Mouse (Mus musculus) stomach, postnatal 0 days (tissue): ENCODE results near the gene Gpr155. TPM values are rescaled to one million over a fixed set of nuclear protein-coding genes. Genes with fewer than 3 reads are reported as not detected.
A peak's percentile ranks its signal among the peaks of the same experiment; 100 is the strongest.

Experiments used
- ATAC-seq: fragments of 200-750 bp; cut with Nextera tagmentation; 2 replicates; pipeline ENCODE4 v1.8.0; 2017; ENCODE audit not compliant: low FRiP score, low TSS enrichment
- DNase-seq: peaks from one replicate; pipeline ENCODE4 v3.0.0-alpha.2; 2016; ENCODE audit warnings: low spot score
- H3K27ac ChIP-seq: fragments of 300-500 bp; sonication (generic); replicated peaks from 2 replicates; pipeline ENCODE4 v1.5.1; 2014; ENCODE audit warnings: mild to moderate bottlenecking, control low read depth
- H3K27me3 ChIP-seq: fragments of 300-500 bp; sonication (generic); 2 replicates; pipeline ENCODE4 v1.6.1; 2014; ENCODE audit warnings: low read length; ENCODE audit not compliant: control insufficient read depth, insufficient read depth
- H3K36me3 ChIP-seq: fragments of 300-500 bp; sonication (generic); 2 replicates; pipeline ENCODE4 v1.6.1; 2014; ENCODE audit warnings: low read length, mixed read lengths; ENCODE audit not compliant: control insufficient read depth, insufficient read depth
- H3K4me1 ChIP-seq: fragments of 300-500 bp; sonication (generic); replicated peaks from 2 replicates; pipeline ENCODE4 v1.6.1; 2014; ENCODE audit warnings: antibody characterized with exemption; ENCODE audit not compliant: control insufficient read depth, insufficient read depth
- H3K4me2 ChIP-seq: fragments of 300-500 bp; sonication (generic); replicated peaks from 2 replicates; pipeline ENCODE4 v1.6.1; 2014; ENCODE audit warnings: low read depth, mild to moderate bottlenecking, control low read depth, moderate library complexity
- H3K4me3 ChIP-seq: fragments of 300-500 bp; sonication (generic); 2 replicates; pipeline ENCODE4 v1.5.1; 2014; ENCODE audit warnings: low read depth, low read length, control low read depth
- H3K9ac ChIP-seq: fragments of 300-500 bp; sonication (generic); 2 replicates; pipeline ENCODE4 v1.6.1; 2014; ENCODE audit warnings: mild to moderate bottlenecking, low read length, control low read depth, mixed read lengths
- H3K9me3 ChIP-seq: fragments of 300-500 bp; sonication (generic); 2 replicates; pipeline ENCODE4 v1.6.1; 2016; ENCODE audit warnings: low read length; ENCODE audit not compliant: control insufficient read depth
- CTCF ChIP-seq: IDR thresholded peaks from 2 replicates; pipeline ENCODE4 v1.5.1; 2016; ENCODE audit warnings: antibody characterized with exemption, low read depth, mild to moderate bottlenecking, moderate library complexity
- EP300 ChIP-seq: optimal IDR thresholded peaks from 2 replicates; pipeline ENCODE3; 2016; ENCODE audit warnings: antibody characterized with exemption
- WGBS: fragments of 180-500 bp; shearing (Covaris S2); extraction: QIAGEN DNeasy Blood & Tissue Kit; methylation state at CpG from one replicate; pipeline ENCODE4 v1.1.7; 2014; 5-methylcytosine and 5-hydroxymethylcytosine counted together
- polyA plus RNA-seq: library from polyadenylated mRNA; unstranded; fragments of >200 nt; fragmentation: Nextera tagmentation; extraction: Ambion mirVana; gene quantifications from 2 replicates; pipeline ENCODE4 v1.2.1, GENCODE M21; 2015

Gpr155 gene
- polyA plus RNA-seq, 1 experiment from 2014 or later = 11.8 TPM

DNA sequence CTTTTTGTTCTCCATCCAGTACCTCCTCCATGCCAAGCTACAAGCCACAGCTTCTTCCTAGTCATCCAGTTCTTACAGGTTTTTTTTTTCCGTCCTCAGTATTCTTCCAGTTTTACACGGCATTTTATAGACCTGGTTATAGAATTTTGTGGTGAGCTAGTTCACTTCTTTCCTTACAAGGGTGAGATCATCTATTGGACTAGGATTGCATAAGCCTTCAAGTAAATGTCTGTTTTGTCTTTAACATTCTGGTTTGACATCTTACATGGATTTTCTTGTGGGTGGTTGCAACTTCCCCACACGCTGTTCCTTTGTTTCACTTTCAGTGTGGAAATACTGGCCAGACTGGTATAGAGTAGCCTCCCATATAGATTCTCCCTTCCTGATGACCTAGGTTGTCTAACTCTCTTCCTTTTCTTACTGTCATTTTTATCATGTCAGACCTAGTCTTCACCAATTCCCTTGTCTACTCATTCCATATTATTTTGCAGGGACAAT, 10.5 kb upstream of the Gpr155 start:
- Histone ChIP-seq H3K4me3 (no peak overlapping the region), H3K27ac (no peak overlapping the region), H3K36me3 (no peaks in the 10 kb centered on the region), H3K9ac (no peak overlapping the region), H3K4me2 (no peak overlapping the region), H3K4me1 (no peaks in the 10 kb centered on the region), H3K9me3 (no peaks in the 10 kb centered on the region), H3K27me3 (no peaks in the 10 kb centered on the region)
- whole genome bisulfite sequencing = 72% methylated on average over 3 of the region's 3 CpGs
- TF ChIP-seq CTCF (no peak), EP300 (no peak)
- ATAC-seq (no peak), DNase-seq (no peak)

GRCm38 (mm10) chr2:73395516-73395915, 9.1 kb upstream of the Gpr155 start:
- no peak overlapping the region for H3K4me2 ChIP-seq
- no peak for TF ChIP-seq EP300
- TF ChIP-seq CTCF = no peak
- ATAC-seq (no peak), DNase-seq (no peak)
- no peak overlapping the region for H3K27ac ChIP-seq
- WGBS = 57% methylated on average over 8 of the region's 8 CpGs
- no peaks in the 10 kb centered on the region for H3K36me3 ChIP-seq
- H3K27me3 ChIP-seq = no peaks in the 10 kb centered on the region
- no peak overlapping the region for H3K4me3 ChIP-seq
- H3K9me3 ChIP-seq = no peaks in the 10 kb centered on the region
- no peak overlapping the region for H3K9ac ChIP-seq
- H3K4me1 ChIP-seq = no peaks in the 10 kb centered on the region

DNA sequence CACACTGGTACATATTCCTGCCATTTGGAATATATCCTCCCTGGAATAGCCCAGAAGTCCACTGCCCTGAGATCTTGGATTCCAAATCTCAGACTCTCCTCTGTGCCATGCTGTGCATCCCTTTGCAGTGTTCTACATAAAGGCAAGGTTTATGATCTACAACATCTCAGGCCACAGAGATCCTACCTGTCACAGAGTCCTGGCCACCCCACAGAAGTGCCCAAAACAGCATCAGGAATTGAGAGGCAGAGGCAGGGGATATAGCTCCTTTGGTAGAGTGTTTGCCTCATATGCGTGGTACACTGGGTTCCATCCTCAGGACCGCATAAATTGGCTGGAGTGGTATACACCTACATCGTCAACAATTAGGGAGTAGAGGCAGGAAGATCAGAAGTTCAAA, 8.1 kb upstream of the Gpr155 start:
- no peak for DNase-seq
- TF ChIP-seq EP300 (no peak), CTCF (no peak)
- no peak for ATAC-seq
- Histone ChIP-seq H3K27ac (no peak overlapping the region), H3K36me3 (no peaks in the 10 kb centered on the region), H3K27me3 (no peaks in the 10 kb centered on the region), H3K9me3 (no peaks in the 10 kb centered on the region), H3K4me1 (no peaks in the 10 kb centered on the region), H3K4me3 (no peak overlapping the region), H3K4me2 (no peak overlapping the region), H3K9ac (no peak overlapping the region)
- WGBS = 84% methylated on average over 3 of the region's 3 CpGs

- Histone ChIP-seq H3K36me3 (no peaks in the 10 kb centered on the region), H3K27me3 (no peaks in the 10 kb centered on the region), H3K27ac (no peak overlapping the region), H3K4me1 (no peaks in the 10 kb centered on the region), H3K4me3 (no peak overlapping the region), H3K9me3 (no peaks in the 10 kb centered on the region), H3K9ac (no peak overlapping the region), H3K4me2 (no peak overlapping the region)
- DNase-seq (no peak), ATAC-seq (no peak)
- 91% methylated on average over 2 of the region's 2 CpGs for WGBS
- no peak for TF ChIP-seq CTCF
- TF ChIP-seq EP300 = no peak
Observed at GRCm38 (mm10) chr2:73392772-73393171, 6.4 kb upstream of the Gpr155 start.

GRCm38 (mm10) chr2:73389951-73390350, 3.6 kb upstream of the Gpr155 start:
- ATAC-seq (no peak), DNase-seq (peak; percentile 1)
- no peaks in the 10 kb centered on the region for H3K9me3 ChIP-seq
- H3K27me3 ChIP-seq = no peaks in the 10 kb centered on the region
- no peak for TF ChIP-seq EP300
- TF ChIP-seq CTCF = no peak
- H3K4me1 ChIP-seq = no peaks in the 10 kb centered on the region
- no peak overlapping the region for H3K4me2 ChIP-seq
- H3K9ac ChIP-seq = no peak overlapping the region
- H3K27ac ChIP-seq = no peak overlapping the region
- H3K4me3 ChIP-seq = no peak overlapping the region
- no peaks in the 10 kb centered on the region for H3K36me3 ChIP-seq
- WGBS = 91% methylated on average over 3 of the region's 3 CpGs

GRCm38 (mm10) chr2:73387806-73388205, 1.4 kb upstream of the Gpr155 start:
- no peak overlapping the region for H3K9ac ChIP-seq
- TF ChIP-seq CTCF (no peak), EP300 (no peak)
- no peak overlapping the region for H3K4me3 ChIP-seq
- ATAC-seq (no peak), DNase-seq (no peak)
- H3K4me1 ChIP-seq = no peaks in the 10 kb centered on the region
- no peaks in the 10 kb centered on the region for H3K36me3 ChIP-seq
- 77% methylated on average over 1 of the region's 1 CpGs for WGBS
- no peak overlapping the region for H3K27ac ChIP-seq
- no peaks in the 10 kb centered on the region for H3K27me3 ChIP-seq
- H3K9me3 ChIP-seq = no peaks in the 10 kb centered on the region
- H3K4me2 ChIP-seq = no peak overlapping the region
